Mouse (Mus musculus) regulatory T cell (primary cell): ENCODE data around the gene Astn2.

Source experiments
- in situ Hi-C: fragments of 300-600 bp; cut with MboI, MseI; formaldehyde crosslinking; loops from one replicate; pipeline ENCODE4 v1.15.1; 2025; ENCODE audit warnings: high pct_unique_total_duplicates

The Astn2 gene

DNA sequence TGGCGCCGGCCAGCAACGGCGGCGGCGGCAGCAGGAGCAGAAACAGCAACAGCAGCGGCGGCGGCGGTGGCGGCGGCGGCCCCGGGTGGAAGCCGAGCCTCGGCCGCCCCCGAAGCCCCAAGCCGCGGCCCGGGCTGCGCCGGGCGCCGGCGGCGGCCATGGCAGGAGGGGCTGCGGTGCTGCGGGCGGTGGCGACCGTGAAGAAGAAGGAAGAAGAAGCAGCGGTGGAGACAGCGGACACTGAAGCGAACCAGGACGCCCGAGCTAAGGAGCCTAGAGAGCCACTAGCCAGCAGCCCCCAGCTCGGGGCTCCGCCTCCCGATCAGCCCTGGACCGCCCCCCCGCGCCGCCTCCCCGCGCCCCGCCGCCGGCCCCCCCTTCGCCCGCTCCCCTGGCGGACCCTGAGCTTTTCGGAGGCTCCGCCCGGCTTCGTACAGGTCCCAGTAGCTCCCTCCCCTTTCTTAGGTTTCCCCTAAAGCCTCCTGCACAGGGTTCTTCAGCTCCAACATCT, at the start of gene Astn2:
TSS of gene Astn2 (minus strand) at position 411 of the 511 bp plus-strand sequence.
- in situ Hi-C loops: no loop called here

DNA sequence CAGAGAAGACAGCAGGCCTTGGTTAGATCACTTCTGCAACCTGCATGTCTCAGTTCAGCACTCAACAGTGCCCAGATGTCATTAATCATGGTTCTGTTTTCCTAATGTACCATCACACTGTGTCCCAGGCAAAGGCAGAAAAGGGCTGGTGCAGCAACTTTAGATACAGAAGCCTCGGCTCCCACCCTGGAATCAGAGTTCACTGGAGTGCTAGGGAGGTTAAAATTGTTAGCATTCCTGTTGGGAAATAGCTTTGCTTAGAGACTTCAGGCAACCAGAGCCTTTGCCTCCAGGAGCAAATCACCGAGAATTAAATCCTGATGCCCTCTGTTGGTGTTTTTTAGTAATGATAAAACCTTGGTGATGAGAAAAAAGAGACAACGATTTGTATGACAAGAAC, 45.7 kb upstream of the Astn2 start:
- in situ Hi-C loops: no loop called here

DNA sequence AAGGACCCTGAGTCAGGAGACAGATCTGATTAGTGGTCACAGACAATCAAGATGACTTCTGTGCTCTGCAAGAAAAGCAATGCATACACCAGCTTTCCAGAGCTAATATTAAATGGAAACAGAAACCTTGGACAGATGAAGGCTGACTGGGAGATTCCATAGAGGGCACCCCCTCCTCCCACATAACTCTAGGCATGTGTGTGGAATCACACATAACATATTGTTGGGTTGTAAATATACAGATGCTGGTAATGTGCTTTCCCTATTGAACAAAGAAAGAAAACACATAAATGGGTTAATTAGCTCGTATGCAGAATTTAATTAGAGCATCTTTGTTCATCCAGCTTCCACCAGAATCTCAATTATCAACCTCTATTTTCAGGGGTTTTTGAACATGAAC, 26.8 kb upstream of the Astn2 start:
- in situ Hi-C loops: no loop called here

DNA sequence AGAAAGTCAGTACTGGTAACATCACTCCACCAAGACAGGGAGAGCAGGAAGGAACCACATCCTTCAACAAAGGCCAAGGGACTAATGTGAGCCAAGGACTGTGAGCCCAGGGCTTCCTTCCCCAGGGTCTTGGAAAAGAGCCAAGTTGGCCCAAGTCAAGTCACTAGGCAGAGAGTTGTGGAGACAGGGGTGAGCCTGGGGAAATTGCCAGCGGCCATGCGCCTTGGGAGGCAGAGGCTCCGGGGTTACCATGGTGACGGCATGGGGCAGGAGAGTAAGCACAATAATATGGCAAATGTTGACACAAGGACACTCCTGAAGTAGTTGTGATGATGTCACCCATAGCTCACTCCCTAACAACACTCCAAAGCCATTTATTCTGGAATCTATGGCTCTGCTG, 21.4 kb upstream of the Astn2 start:
- in situ Hi-C loops: no loop called here

DNA sequence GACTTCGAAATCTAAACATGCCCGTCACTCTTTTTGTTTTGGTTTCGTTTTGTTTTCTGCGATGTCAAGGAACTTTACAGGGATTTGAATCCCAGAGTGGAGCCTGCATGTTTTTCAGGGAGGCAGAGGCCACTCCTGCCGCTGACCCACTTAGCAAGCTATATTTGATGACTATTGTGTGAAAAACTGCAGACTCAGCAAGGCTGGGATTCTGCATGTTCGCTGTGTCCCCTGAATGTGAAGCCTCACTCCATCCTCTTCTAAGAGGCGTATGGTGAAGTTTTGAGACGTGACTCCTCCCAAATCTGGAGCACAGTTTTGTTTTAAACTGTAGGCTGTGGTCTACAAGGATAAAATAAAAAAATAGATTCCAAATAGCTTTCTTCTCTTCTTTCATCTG, 10.4 kb upstream of the Astn2 start:
- in situ Hi-C loops: no loop called here

DNA sequence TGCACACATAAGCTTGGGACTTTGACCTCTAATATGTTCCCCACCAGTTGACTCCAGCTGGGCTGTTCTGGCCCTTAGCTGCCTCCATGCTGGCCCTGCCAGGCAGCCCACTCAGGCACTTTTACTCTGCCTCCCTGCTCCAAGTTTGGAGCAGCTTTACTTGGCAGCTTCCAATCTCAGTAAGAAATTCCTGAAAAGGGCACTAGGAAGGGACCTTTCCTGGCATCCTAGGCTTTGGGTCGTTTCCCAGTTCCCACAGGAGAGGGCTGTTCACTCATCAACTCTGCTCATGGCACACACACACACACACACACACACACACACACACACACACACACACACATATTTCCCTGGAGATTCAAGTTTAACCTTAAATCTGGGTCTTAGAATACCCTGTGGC, 675 bp upstream of the Astn2 start:
- in situ Hi-C loops: no loop called here

DNA sequence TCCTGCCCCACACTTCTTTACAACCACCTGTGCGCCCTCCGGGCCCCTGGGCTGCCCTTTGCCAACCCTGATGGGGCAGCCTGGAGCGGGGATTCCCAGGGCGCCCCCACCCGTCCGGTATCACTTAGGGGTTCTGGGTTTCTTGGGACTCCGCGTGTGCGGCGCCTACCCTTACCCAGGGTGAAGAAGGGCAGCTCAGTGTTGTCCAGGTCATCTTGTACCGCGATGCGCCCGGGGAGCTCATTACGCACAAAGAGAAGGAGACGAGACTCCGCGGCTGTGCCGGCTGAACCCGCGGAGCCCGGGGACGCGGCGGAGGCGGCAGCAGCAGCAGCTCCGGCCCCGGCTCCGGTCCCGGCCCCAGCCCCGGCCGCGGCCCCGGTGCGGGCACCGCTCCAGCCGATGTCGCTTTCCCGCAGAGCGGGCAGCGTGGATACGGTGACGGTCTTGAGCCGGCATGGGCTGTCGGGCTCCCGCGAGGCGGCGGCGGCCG, 657 bp downstream of the Astn2 start:
- in situ Hi-C loops: no loop called here

DNA sequence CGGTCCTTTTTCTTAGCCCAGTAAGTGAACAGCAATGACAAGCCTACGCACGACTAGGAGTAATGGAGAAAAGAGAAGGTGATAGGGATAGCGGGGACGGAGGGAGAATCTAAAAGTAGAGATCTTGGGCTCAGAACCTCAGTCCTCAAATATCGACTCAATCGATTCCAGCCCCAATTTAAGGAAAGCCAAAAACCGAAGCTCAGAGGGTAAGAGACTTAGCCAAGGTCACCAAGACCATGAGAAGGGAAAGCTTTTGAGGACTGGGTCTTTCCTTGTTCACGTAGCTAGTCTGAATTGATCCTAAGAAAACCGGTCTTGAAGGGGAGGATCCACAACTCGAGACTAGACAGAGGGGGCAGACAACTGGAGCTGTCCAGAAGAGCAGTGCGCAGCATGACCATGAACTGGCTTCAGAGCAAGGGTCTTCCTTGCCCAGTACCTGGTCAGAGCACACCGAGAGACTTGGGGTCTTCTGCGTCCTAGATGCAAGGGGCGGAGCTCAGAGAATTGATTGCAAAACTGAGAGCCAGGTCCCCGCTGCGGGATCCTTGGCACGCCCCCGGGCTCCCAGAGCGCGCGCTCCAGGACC, 1.2 kb downstream of the Astn2 start:
- in situ Hi-C loops: no loop called here

DNA sequence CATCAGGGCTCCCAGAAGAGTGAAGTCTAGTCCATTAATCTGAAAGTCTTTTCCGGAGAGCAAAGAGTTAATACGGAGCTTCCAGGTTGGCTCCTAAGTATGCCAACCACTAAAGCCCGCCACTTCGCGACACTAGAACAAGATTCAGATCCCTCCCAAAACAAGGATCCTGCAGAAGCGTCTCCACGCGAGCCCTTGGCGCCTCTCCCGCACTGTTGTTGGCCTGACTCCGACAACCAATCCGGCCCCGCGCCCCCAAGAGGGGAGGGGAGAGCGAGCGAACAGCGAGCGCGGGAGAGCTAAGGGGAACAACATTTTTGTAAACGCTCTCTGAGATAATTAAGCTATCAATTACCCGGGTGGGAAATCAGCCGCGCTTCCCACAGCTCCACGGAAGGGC, 1.8 kb downstream of the Astn2 start:
- in situ Hi-C loops: no loop called here

DNA sequence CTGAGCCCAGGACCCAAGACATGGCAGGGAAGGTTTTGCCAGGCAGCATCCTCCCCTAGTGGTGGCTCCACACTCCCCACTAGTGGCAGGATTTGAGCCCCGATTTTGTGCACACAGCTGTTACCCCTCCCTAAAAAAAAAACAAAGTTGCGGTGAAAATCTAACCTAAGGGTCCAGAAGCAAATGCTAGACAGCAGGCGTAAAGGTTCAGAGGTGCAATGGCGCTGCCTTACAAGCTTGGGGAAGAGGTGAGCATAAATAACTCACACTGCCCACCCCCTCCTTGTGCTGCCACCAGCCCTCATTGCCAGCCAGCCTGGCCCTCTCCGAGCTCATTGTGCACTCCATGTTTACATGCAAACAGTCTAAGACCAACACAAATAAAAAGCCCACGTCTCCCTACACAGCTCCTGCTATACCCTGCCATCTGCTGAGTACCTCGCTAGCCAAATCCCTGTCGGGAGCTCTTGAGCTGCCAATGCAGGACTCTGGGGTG, 3.2 kb downstream of the Astn2 start:
- in situ Hi-C loops: no loop called here

DNA sequence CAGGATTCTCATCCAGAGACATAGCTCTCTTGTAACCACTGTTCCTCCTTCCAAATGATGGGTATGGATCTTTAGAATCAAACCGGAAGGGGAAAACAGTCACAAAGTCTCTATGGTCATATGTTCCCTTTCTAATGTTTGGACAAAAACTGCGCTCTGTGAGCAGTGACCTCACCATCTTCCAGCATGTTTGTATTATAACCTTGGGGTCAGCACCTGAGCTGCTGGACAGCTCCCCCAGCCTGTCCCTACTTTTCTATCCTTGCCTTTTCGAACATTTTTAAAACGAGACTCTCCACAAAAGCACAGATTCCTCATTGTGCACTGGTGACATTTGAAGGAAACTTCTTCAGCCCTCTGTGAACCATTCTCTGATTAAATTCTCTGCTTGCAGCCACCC, 5.3 kb downstream of the Astn2 start:
- in situ Hi-C loops: no loop called here

DNA sequence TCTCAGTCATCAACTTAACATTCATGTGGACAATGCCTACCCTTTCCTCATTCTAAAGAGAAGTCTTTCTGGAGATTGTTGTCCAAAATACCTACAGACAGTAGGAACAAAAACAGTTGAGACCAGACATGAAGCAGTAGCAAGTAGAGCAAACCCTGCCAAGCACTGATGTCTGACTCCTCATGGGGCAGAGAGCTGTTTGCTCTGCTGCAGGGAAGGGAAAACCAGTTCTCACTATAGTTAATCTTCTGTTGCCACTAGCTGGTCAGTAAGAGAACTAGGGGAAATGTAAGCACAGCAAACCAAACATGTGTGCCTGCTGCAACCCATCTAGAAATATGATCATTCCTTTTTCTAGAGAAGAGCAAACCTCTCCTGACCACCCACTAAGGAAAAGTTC, 7.2 kb downstream of the Astn2 start:
- in situ Hi-C loops: no loop called here

DNA sequence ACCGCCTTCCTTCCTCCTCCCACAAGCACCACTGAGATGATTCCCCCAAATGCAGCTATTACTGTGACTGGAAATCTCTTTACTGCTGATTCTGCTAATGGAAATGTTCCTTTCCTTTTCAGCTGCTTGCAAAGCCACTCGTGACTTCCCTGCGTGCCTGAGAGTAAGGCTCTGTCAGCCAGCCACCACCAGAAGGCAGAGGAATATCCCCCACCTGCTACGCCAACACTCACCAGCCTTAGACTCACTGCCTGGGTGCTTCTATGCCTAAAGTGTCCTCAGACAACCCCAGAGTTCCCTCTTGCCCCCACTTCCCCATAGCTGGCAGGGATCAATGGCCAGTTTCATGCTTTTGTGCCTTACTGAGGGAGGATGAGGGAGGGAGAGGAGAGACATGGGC, 11.1 kb downstream of the Astn2 start:
- in situ Hi-C loops: no loop called here

DNA sequence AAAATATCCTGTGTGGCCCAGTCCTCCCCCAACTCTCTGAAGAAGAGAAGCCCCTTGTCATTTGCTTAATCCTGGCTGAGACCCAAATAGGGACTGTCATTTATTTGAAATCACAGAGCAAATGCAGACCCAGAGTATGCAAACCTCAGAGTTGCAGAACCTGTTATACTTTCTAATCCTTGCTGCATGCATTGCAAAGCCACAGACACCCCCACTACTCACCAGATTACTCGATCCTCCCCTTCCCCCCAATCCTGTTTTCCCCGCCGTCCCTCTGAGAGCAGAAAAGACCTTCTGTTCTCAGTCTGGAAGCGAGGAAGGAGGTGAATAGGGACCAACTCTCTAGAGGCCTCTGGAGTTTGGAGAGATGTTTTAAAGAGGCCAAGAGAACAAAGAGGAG, 13.9 kb downstream of the Astn2 start:
- in situ Hi-C loops: no loop called here

DNA sequence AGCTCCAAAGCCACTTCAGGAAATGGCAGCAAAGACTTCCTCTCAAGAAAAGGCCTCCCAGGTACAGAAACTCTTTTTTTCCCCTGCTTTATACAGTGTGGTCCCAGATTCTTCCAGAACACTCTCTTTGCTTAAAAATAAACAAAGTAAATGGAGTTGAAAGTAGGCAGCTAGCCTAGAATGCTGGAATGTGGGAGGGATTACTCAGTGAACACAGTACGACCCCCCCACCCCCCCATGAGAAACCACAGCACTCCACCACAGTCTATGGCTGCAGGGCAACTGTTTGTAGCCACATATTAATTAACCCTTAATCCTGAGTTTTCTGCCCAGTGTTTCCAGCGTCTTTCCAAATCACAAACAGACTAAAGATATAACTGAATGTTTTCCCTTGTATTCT, 25.8 kb downstream of the Astn2 start:
- in situ Hi-C loops: no loop called here

DNA sequence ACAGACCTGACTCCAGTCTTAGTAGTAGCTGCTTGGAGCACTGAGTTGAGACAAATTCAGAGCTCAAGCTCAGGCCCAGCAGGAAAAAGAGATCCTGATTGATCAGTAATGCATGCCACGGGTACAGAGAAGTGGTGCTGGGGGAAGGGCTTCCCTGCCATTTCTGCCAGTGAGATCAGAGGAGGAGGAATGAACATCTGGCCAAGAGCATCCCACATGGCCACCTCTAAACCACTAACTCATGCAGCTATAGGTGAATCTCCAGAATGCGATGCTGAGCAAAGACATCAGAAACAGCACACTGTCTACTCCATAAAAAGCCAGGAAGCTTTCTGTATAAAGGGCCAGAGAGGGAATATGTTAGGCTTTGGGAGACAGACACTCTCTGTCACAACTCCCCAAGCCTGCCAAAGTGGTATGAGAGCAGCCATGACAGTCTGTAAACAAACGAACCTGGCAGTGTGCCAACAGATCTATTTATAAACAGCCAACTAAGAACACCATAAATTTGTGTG, 33.8 kb downstream of the Astn2 start:
- in situ Hi-C loops: no loop called here

DNA sequence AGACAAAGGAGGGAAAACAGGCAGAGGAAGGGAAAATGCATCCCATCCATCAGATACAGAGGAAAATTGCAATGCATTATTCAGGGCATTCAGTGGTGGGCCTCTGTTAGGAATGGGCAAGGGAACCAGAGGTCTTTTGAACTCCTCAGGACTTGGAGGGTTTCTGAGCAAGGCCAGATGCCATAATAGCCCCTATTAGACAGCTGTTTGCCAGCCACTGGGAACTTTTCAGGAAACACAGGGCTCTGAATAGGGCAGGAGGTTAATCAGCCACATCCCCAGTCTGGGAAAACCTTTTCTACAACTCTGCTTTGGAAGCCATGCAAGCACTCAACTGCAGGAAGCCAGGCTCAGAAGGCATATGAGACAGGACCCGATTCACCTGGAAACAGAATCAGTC, 38.9 kb downstream of the Astn2 start:
- in situ Hi-C loops: no loop called here

DNA sequence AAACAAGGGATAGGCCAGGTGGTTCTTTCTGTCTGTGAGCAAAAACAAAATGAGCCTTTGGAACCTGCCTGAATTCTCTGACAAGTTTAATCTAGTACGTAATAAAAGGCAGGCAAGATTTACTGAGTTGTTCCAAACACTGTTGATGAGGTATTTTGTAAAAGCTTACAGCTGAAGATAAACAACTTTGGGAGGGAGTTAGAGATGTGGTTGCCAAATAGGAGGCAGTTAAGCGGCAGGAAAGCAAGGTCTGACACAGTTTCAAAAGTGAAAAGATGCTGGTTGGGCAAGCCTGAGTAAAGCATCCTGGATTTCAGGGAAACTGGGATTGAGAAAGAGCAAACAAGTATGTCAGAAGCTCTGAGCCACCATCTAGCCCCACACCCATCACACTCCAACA, 59.8 kb downstream of the Astn2 start:
- in situ Hi-C loops: no loop called here

DNA sequence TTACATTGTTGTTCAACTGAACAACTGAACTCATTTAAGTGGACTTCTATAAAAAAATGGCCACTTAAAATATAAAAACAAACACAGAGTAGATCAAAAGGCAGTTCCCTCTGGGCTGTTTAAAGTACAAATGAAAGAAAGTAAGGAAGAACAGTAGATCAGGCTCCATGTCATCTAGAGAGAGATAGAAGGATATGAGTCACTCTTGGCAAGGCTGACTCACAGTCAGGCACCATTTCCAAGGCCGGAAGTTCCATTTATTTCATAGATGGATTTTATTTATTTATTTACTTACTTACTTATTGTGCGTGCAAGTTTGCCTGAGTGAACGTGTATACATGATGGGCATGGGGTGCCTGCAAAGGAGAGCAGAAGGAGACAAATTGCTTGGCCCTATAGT, 67.0 kb downstream of the Astn2 start:
- in situ Hi-C loops: no loop called here

DNA sequence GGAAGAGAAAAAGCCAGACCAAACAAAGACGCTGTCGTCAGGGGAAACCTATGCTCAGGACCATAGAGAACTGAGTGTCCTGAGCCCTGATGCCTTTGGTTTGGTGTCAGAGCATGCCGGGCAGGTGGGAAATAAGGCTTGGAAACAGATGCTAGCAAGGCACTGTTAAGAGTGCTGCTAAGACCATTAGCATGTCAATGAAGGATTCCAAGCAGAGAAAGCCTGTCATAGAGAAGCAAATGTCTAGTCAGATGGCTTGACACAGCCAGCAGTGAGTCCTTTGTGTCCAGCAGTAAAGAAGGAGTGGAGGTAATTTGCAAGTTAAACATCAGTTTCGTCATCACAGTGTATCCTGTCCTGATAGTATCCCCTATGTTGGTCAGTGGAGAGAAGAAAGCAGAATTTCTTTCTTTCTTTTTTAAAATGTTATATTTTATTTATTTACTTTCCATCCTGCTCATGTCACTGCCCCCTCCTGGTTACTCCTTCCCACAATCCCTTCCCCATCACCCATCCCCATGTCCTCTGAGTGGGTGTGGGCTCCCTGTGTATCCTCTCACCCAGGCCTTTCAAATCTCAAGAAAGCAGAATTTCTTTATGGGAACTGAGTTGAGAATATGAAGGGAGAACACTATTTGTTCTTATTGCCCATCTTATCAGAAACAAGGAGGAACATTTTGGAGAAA, 73.7 kb downstream of the Astn2 start:
- in situ Hi-C loops: no loop called here

DNA sequence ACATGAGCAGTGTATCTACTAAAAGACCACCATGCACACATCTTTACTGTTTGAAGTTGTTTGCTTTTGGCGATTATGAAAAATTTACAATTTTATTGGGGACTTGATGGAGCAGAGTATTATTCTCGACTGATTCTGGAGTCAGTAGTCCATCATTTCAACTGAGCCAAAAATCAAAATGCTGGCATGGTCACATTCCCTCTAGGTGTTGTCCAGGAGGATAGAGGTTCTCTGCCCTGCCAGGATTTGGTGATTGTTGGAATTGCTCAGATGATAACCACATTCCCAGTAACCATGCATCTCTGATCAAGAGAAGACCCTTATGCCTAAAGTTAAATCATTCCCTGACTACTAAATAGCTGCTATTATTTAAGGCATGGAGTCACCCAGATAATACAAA, 83.4 kb downstream of the Astn2 start:
- in situ Hi-C loops: no loop called here

DNA sequence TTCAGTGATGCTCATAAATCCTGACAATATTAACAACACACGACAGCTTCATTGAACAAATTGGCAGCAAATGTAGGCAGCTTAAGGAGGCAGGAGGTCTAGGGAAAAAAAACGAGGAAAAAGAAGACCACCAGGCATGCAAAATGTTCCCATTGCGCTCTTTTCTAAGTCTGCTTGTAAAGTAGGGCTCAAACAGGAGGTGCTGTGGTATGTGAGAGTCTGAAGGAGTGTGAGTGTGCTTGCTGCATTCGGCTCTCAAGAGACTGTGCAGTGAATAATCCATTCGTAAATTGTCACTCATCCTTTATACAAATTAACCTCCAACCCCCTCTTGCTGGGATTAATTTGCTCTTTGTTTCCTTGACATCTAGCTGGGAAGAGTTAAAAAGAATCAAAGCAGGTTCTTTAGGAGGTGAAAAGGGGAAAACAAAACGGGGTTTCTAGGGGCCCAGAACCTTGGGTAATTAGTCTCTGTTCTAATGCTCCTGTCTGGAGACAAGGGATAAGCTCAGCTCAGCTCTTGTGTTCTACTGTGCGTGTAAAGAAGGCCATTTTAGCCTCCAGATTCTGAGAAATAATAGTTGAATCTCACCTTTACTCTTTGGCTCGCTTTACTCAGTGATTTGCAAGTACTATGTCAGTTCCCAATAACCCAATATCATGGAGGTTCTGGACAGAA, 89.5 kb downstream of the Astn2 start:
- in situ Hi-C loops: no loop called here

DNA sequence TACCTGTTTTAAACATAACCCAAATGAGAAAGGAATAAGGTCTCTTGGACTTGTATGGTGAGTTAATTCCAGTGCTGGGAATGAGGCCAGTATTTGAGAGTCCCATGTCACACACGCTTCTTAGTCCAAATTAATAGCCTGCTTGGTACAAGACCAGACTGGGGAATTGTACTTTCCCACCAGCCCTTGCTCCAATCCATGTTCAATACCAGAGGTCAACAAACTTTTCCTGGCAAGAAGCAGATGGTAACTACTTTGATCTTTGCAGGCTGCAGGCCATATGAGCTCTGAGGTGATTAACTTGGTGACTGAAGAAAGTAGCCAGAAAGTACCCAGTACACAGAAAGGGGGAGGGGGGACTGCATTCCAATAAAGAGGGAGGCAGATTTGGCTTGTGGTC, 91.7 kb downstream of the Astn2 start:
- in situ Hi-C loops: no loop called here
